Mouse (Mus musculus) thymus, postnatal 10 days (tissue): Measurements from ENCODE around the gene 1700021F05Rik.

ENCODE experiments used
- DNase-seq, 2 experiments: peaks; one replicate each; pipeline ENCODE4 v3.0.0; 2021; ENCODE audit warnings: low spot score in 2 of 2

Gene 1700021F05Rik

GRCm38 (mm10) chr10:43540442-43541152 is at the start of gene 1700021F05Rik:
Gene 1700021F05Rik (minus strand): TSS chr10:43540994.
- peak; percentile 93 to 98 for DNase-seq

DNA sequence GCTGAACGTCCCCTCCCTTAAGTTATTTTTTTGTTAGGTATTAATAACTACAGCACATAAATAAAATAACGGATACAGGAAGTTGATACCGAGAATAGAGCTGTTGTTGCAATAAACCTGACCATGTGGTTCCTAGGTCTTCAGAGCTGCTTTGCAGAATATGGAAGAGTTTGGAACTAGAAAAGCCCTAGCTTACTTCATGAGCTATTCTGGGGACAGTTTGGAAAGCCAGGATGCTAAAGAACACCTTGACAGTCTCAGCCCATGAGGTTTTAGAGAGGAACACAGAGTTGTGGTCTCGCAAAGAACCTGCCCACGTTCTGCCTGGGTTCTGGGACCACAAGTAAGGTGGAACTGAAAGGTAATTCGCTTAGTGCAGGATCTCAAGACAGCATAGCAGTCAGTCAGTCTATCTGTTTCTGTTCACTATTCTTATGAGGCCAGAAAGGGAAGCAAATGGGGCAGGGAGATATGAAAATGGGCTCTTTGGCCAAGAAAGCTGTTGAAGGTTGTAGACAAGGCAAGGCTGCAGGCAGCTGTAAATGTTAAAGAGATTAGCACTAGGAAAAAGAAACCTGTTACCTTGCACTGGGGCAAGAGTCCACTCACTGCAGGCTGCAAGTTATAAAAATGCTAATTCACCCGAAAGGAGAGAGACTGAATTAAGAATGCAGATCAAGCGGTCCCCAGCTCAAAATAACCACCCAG is 47.8 kb upstream of the 1700021F05Rik start:
- DNase-seq = no peak

DNA sequence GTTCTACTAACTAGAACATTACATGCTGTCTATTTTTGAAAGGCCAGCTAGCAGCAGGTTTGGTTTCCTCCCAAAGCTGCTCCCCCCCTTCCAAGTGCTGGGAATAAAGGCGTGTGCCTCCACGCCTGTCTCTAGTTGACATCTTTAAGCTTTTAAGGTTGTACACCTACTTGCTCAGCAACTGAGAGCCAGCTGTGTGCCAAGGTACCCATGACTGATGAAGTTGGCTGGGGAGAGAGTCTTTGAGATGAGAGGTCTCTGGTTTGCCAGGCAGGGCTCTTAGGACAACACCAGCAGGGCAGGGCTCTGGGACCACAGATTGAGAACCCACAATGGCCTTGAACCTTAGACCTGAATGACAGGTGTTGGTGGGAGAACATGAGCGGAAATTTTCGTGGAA is 43.7 kb upstream of the 1700021F05Rik start:
- no peak for DNase-seq

- no peak for DNase-seq
These were observed 40.5 kb upstream of the 1700021F05Rik start for GRCm38 (mm10) chr10:43581260-43581659.

DNA sequence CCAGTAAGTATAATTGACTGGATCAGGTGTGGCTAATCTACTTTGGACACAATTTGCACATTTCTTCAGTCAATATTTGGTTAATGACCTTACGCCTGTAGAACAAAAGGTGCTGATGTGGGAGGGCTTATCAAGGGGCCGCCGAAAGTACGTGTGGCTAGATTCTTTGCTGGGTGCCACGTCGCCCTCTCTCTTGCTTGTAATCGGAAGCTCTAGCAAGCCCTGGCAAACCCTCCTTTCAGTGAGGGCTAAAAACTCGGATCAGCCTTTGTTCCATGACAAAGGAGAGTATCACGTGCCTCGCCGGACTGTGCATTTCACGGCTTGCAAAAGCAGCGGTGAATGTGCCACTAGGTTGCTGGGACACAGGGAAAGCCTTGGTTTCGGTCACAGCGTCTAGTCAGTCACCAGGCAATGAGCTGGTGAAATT is 39.9 kb upstream of the 1700021F05Rik start:
- peak; percentile 23 to 24 for DNase-seq

DNA sequence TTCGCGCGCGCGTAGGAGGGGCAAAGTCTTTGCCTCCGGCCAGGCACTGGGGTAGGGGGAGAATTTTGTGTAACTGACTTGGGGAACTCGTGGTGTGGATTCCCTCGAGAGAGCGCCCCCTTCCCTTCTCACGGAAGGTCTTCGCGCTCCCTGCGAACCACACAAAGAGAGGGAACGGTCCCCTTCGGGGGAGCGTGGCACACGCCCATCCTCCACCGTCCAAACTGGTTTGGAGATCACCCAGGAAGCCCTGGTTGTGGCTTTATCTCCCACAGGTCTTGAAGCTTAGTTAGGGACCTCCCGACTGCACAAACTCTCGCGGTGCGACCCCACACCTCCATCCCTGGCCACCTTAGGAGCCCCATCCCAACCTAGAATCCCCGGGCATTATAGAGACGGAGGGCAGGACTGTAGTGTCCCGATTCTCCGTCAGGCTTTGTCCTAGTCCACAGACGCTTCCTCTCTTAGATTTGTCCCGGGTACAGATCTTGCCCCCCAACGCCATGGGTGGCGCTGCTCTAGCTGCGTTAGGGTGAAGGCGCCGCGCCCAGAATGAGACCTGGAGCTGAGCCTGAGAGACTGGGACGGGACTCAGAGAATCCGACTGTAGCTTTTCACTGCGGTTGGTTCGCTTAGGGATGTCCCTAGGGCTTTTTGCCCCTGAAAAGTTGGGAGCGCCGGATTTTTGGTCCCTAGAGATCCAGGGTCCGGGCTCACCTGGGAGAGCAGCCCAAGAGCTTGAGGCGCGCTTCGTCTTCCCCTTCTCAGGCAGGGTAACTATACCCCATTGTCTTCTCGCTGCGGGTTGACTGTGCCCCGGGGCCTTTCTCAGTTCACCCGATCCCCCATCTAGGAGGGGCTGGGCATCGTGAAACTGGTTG is 38.8 kb upstream of the 1700021F05Rik start:
- peak; percentile 71 to 74 for DNase-seq

DNA sequence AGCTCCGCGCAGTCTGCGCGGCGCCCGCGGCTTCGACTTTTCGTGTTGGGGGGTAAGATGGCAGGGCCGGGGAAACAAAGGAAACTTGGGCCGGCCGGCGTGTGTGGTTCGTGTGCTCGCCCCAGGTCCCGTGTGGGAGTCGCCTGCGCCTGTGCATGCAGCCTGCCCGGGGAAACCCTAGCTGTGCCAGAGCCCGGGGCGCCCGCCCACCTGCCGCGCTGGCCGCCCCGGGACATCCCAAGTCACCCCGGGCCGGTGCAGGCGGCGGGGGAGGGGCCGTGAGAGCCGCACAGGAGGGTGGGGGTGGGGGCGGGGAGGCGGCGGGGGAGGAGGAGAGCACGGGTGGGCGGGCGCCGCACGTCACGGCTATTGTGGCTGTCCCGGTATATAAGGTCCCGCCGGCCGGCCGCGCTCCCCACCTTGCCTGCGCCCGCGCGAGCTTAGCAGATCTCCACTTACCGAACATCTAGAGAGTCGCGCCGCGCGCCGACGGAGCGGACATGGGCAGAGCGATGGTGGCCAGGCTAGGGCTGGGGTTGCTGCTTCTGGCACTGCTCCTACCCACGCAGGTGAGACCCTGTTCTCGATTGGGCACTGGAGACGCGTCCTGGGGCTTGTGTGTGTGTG is 38.1 kb upstream of the 1700021F05Rik start:
- peak; percentile 85 to 92 for DNase-seq

DNA sequence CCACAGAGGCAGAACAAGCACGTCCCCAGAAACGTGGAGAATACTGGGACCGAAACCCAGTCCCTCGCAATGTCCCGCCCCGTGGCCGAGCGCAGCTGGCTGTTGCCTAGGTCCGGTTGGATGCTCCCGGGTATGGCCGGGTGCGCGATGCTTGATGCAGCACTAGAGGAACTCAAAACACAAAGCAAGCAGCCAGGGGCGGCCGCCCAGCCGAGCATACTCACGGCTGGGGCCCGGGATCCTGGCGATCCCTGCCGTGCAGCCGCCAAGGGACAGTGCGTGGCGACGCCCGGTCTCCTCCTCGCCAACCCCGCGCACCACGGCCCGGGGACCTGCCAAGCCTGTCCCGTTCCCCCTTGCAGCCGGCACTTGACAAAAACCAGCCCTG is 37.6 kb upstream of the 1700021F05Rik start:
- DNase-seq = no peak

- no peak for DNase-seq
These were observed 37.2 kb upstream of the 1700021F05Rik start, which contains the start of gene Cd24a for GRCm38 (mm10) chr10:43577997-43578331. Gene Cd24a (plus strand): TSS chr10:43578284.

DNA sequence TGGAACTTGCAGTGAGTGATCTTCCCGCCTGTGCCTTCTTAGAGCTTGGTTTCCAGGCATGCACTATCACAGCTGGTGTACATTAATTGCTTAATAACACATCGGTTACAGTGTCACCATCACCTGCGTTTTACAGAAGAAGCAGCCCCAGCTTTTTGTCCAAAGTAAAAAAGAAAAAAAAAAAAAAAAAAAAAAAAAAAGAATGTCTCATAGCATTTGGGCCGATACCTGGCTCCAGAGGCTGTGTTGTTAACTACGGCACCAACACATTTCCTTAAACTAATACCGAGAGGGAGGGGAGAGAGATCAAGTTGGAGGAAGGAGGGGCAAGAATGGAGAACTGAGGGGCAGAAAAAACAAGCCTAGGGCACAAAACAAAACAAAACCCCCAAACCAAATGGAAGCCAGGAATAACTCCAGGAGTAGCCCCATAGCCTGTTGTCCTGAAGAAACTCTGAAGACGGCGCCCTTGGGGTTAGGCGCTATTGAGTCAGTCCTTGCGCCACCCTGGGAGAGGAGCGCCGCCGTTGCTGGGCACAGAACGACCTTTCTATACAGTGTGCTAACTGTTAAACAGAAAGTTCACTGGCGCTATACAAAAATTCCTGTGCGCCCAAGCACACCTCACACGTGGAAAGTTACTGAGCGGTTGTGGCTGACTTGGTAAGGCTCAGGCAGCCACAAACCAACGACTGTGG is 36.7 kb upstream of the 1700021F05Rik start:
- DNase-seq = peak; percentile 15 to 19

GRCm38 (mm10) chr10:43574956-43575355 is 34.2 kb upstream of the 1700021F05Rik start:
- peak; percentile 58 to 82 for DNase-seq

GRCm38 (mm10) chr10:43574352-43574751 is 33.6 kb upstream of the 1700021F05Rik start:
- DNase-seq = no peak

DNA sequence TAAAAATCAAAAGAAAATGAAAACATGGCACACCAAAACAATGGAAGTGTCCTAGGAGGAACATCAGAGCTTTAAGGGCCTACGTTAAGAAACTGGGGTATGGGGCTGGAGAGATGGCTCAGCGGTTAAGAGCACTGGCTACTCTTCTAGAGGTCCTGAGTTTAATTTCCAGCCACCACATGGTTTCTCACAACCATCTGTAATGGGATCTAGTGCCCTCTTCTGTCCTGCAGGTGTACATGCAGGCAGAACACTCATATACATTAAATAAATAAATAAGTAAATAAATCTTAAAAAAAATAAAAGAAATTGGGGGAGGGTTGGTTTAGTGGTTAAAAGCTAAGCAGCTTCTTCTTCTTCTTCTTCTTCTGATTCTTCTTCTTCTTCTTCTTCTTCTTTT is 20.5 kb upstream of the 1700021F05Rik start:
- no peak for DNase-seq

DNA sequence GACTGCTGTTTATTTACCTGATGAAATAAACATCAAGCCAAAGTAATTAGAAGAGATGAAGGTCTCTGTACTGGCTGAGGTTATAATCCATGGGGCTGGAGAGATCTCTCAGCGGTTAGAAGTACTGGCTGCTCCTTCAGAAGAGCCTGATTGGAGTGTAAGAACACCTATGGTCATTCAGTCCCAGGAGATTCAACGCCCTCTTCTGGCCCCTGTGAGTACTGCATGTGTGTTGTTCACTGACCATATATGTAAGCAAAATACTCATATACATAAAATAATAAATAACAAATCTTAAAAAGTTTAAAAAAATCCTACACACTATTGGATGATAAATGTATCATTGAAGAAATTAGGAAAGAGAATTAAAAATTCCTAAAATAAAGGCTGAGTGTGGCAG is 20.0 kb upstream of the 1700021F05Rik start:
- no peak for DNase-seq

DNA sequence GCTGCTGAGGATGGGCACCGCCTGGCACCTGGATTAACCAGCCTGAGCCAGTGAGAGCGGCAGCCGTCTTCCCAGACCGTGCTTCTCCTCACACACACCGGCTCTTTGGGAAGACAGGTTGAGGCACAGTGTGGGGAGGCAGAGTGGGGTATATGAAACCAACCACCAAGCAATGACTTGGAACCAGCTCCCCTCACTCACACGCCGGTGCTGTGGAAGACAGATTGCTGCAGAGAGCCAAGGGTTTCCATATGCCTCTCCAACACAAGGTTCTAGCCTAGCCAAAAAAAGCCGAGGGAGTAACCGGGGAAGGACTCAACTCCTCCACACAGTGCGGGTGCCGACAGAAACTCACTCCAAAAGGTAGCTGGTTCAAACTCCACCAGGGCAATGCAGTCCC is 18.5 kb upstream of the 1700021F05Rik start:
- DNase-seq = no peak

DNA sequence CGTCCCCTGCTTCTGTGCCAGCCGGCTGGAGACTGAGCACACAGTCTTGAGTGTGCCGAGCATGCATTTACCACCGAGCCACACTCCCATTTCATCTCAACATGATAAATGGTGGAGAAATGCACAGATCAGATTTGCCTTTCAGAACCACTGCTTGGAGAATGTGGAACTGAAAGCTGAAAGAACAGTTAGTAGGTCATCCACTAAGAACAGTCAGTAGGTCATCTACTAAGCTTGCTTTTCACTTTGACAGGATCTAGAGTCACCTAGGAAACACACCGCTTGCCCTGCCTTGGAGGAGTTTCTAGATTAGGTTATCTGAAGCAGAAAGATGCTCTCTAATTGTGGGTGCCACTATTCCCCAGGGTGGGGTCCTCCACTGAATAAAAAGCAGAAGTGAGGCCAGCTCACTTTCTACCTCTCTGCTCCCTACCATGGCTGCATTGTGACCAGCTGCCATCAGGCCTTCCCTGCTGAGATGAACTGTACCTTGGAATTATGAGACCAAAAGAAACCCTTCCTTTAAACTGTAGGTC is 16.9 kb upstream of the 1700021F05Rik start:
- DNase-seq = no peak

DNA sequence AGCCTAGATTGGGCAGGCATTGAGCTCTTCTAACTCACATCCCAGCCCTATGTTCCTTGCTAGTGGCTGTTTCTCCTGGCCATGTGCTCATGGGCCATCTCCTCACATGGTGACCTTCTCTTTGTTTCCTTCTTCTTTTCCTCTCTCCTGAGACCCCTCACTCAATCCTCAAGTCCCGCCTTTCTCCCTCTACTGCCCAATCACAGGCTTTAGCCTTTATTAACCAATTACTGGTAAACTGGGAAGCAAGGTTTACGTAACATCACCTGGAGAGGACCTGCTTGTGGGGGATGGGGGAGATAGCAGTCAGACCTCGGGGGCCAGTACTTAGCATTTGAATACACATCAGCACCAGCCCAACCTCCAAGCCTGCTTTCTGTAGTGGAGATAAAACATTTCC is 10.6 kb upstream of the 1700021F05Rik start:
- no peak for DNase-seq

GRCm38 (mm10) chr10:43550923-43551322 is 10.1 kb upstream of the 1700021F05Rik start:
- no peak for DNase-seq

GRCm38 (mm10) chr10:43549411-43549810 is 8.6 kb upstream of the 1700021F05Rik start:
- no peak for DNase-seq

DNA sequence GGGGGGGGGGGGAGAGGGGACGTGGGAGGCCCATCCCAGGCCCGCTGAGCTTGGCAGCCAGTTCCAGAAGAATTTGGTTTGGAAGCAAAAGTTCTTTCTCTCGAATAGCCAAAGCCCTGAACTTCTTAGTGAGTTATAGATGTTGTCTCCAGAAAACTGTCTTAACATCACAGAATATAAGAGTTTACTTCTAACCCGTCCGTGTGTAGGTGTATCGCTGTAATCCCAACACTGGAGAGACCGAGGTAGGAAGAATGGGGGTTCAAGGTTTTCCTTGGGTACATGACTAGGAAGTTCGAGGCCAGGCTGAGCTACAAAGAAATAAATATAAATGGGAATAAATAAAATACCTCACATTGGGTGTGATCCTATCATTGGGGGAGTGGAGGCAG is 355 bp upstream of the 1700021F05Rik start:
- DNase-seq = no peak

GRCm38 (mm10) chr10:43539746-43540310 is 966 bp downstream of the 1700021F05Rik start:
- no peak for DNase-seq
